ENCODE assay signal across 8 mouse cellular contexts in genomic region chr3:138490034-138490337, GRCm38 (mm10). TPM values are rescaled to one million over a fixed set of nuclear protein-coding genes. Genes with fewer than 3 reads are reported as not detected.
DNase-seq lines count a peak whose midpoint lies in the region; ATAC-seq and TF ChIP-seq lines count a peak whose summit lies in the region.

No protein-coding gene starts in this region.

- H3K36me3 ChIP-seq in spleen, adult 2 months (ENCODE audit: control insufficient read depth, insufficient read depth, low read length) = no peaks in the 10 kb centered on the region
- peaks cover 13% of the 10 kb centered on the region for H3K36me3 ChIP-seq in limb, embryonic 12.5 days
- 0 out of 2 replicates have a peak, but pooled peaks cover 5% of the 10 kb centered on the region for H3K36me3 ChIP-seq in stomach, embryonic 15.5 days

- peak; percentile 13 for DNase-seq in cerebellum, adult 11 months
- DNase-seq in cerebellum, adult 9-10 months = no peak
- DNase-seq in spleen, adult 2 months (ENCODE audit: low read depth in 1 of 2, low spot score in 2 of 2) = no peak
- no peak for DNase-seq in spleen, postnatal 36 days (ENCODE audit: low spot score in 2 of 2)
- no peak for DNase-seq in urinary bladder, postnatal 14 days (ENCODE audit: low spot score)
- no peak for DNase-seq in frontal cortex, postnatal 10 days (ENCODE audit: low spot score in 2 of 2)

- peaks cover 3% of the 10 kb centered on the region; the same call in 1 of the 2 replicates for H3K9me3 ChIP-seq in limb, embryonic 12.5 days
- no peaks in the 10 kb centered on the region for H3K9me3 ChIP-seq in stomach, embryonic 15.5 days

- H3K27me3 ChIP-seq in spleen, adult 2 months (ENCODE audit: control insufficient read depth, insufficient read depth, low read length) = no peaks in the 10 kb centered on the region
- H3K27me3 ChIP-seq in limb, embryonic 12.5 days = no peaks in the 10 kb centered on the region
- no peaks in the 10 kb centered on the region for H3K27me3 ChIP-seq in stomach, embryonic 15.5 days (replicated peaks)

- TF ChIP-seq CTCF in spleen, adult 2 months (IDR thresholded peaks at IDR 0.05; ENCODE audit: extremely low read depth, insufficient read depth, insufficient read length, insufficient replicate concordance) = no peak

- H3K4me2 ChIP-seq in limb, embryonic 12.5 days = peak overlapping the region; percentile 82
- peak overlapping the region; percentile 55 for H3K4me2 ChIP-seq in stomach, embryonic 15.5 days

- WGBS in spleen, adult 2 months = 19% methylated on average over 6 of the region's 6 CpGs
- 29% methylated on average over 6 of the region's 6 CpGs for WGBS in limb, embryonic 12.5 days
- 16% methylated on average over 6 of the region's 6 CpGs for WGBS in stomach, embryonic 15.5 days

- peak overlapping the region; percentile 78; the same call in 1 of the 2 replicates for H3K4me3 ChIP-seq in spleen, adult 2 months (ENCODE audit: extremely low read depth, insufficient read depth, insufficient read length)
- H3K4me3 ChIP-seq in limb, embryonic 12.5 days (replicated peaks) = peak overlapping the region; percentile 90
- peak overlapping the region; percentile 62 for H3K4me3 ChIP-seq in stomach, embryonic 15.5 days (replicated peaks)

- H3K9ac ChIP-seq in limb, embryonic 12.5 days (replicated peaks) = peak overlapping the region; percentile 93; the same call in 1 of the 2 replicates
- peak overlapping the region; percentile 46; the same call in 1 of the 2 replicates for H3K9ac ChIP-seq in stomach, embryonic 15.5 days

- H3K4me1 ChIP-seq in spleen, adult 2 months (ENCODE audit: control insufficient read depth, insufficient read depth, insufficient read length) = no peaks in the 10 kb centered on the region; the same call in 1 of the 2 replicates
- peaks cover 9% of the 10 kb centered on the region for H3K4me1 ChIP-seq in limb, embryonic 12.5 days (replicated peaks)
- no peaks in the 10 kb centered on the region for H3K4me1 ChIP-seq in stomach, embryonic 15.5 days

- no peak for TF ChIP-seq POLR2A in spleen, adult 2 months (IDR thresholded peaks at IDR 0.05; ENCODE audit: low read depth, low read length)

- no peak for ATAC-seq in limb, embryonic 12.5 days (ENCODE audit: insufficient number of reproducible peaks, insufficient read depth, low FRiP score, low TSS enrichment, low read depth)
- ATAC-seq in stomach, embryonic 15.5 days (ENCODE audit: insufficient read depth, low FRiP score, low read depth) = no peak

- H3K27ac ChIP-seq in spleen, adult 2 months (ENCODE audit: insufficient read depth, low read length) = no peak overlapping the region
- no peak overlapping the region for H3K27ac ChIP-seq in limb, embryonic 12.5 days
- H3K27ac ChIP-seq in stomach, embryonic 15.5 days = peak overlapping the region; percentile 59; the same call in 1 of the 2 replicates

RNA-seq across cellular contexts. Expression of gene Metap1, which starts 0.7 kb away (rescaled TPM):
- polyA plus RNA-seq in spleen, adult 2 months (2012; rRNA removed) = 6.6 and 8.5 TPM in 2 replicates
- 44.1 and 44.2 TPM in 2 replicates for polyA plus RNA-seq in limb, embryonic 12.5 days (2016; fragmentation: Nextera tagmentation; extraction: Ambion mirVana)
- 46.1 and 48.1 TPM in 2 replicates for polyA plus RNA-seq in stomach, embryonic 15.5 days (2015; fragmentation: Nextera tagmentation; extraction: Ambion mirVana)

RNA-seq across cellular contexts. Expression of gene Eif4e, which starts 36.0 kb away (rescaled TPM):
- 5.3 and 7.7 TPM in 2 replicates for polyA plus RNA-seq in spleen, adult 2 months (2012; rRNA removed)
- polyA plus RNA-seq in limb, embryonic 12.5 days (2016; fragmentation: Nextera tagmentation; extraction: Ambion mirVana) = 380 and 391 TPM in 2 replicates
- 295 and 313 TPM in 2 replicates for polyA plus RNA-seq in stomach, embryonic 15.5 days (2015; fragmentation: Nextera tagmentation; extraction: Ambion mirVana)

RNA-seq across cellular contexts. Expression of gene Adh5, which starts 47.1 kb away (rescaled TPM):
- polyA plus RNA-seq in spleen, adult 2 months (2012; rRNA removed) = 15.1 and 15.4 TPM in 2 replicates
- 207 and 222 TPM in 2 replicates for polyA plus RNA-seq in limb, embryonic 12.5 days (2016; fragmentation: Nextera tagmentation; extraction: Ambion mirVana)
- 181 and 197 TPM in 2 replicates for polyA plus RNA-seq in stomach, embryonic 15.5 days (2015; fragmentation: Nextera tagmentation; extraction: Ambion mirVana)

Comparison
In these comparisons a context has a peak if more than half of its experiments do, and no peak if none do; other contexts are left out.
1. RNA of gene Eif4e, which starts 36.0 kb away (polyA plus RNA-seq): 380 to 391 TPM in limb, embryonic 12.5 days and 295 to 313 TPM in stomach, embryonic 15.5 days; 5.3 to 7.7 TPM in spleen, adult 2 months; every median in the first group is over 10 times any median in the second.
2. RNA of gene Adh5, which starts 47.1 kb away (polyA plus RNA-seq): 207 to 222 TPM in limb, embryonic 12.5 days and 181 to 197 TPM in stomach, embryonic 15.5 days; 15.1 to 15.4 TPM in spleen, adult 2 months; every median in the first group is over 10 times any median in the second.
3. Peak in every context shown above with its lines, with median percentiles within 50 percentile points of each other: H3K4me3 ChIP-seq.